Mouse (Mus musculus) C2C12 (cell line): ENCODE results near the gene Ccdc149.

Experiments used
- CTCF ChIP-seq: IDR thresholded peaks from one replicate; pipeline ENCODE4 v1.5.1; 2011; ENCODE audit not compliant: control insufficient read depth, insufficient read depth, insufficient read length
- MAX ChIP-seq: IDR thresholded peaks from one replicate; pipeline ENCODE4 v1.6.1; 2011; ENCODE audit warnings: mild to moderate bottlenecking, control low read depth
- MYOG ChIP-seq: IDR thresholded peaks from one replicate; pipeline ENCODE4 v1.6.1; 2011; ENCODE audit not compliant: control insufficient read depth, insufficient read length; ENCODE audit errors: extremely low read depth
- USF1 ChIP-seq: IDR thresholded peaks from one replicate; pipeline ENCODE4 v1.6.1; 2011; ENCODE audit warnings: low read depth, mild to moderate bottlenecking, control low read depth, moderate library complexity

GRCm38 (mm10) chr5:52515246-52516021, 44.1 kb upstream of the Ccdc149 start:
- TF ChIP-seq USF1 (no peak), CTCF (peak; percentile 10), MYOG (no peak), MAX (no peak)
